Mouse (Mus musculus): ENCODE data around the gene Defa30. TPM values are rescaled to one million over a fixed set of nuclear protein-coding genes. Genes with fewer than 3 reads are reported as not detected.
"Not testable (repeated sequence)": the region's sequence is repeated elsewhere in the genome, so short reads cannot be mapped to it uniquely, and the experiment has no call there.

Gene Defa30
- not detected in 3 replicates for total RNA-seq (2017)

GRCm38 (mm10) chr8:21134342-21134741 lies at the start of gene Defa30:
Defa30 (plus strand) TSS chr8:21134642.
- not testable (repeated sequence) for ATAC-seq (replicated peaks; ENCODE audit: insufficient number of reproducible peaks, low FRiP score, low TSS enrichment, poor library complexity, severe bottlenecking)

- ATAC-seq (replicated peaks; ENCODE audit: insufficient number of reproducible peaks, low FRiP score, low TSS enrichment, poor library complexity, severe bottlenecking): no peak
Measured at GRCm38 (mm10) chr8:21093106-21093505, 41.3 kb upstream of the Defa30 start.

- not testable (repeated sequence) for ATAC-seq (replicated peaks; ENCODE audit: insufficient number of reproducible peaks, low FRiP score, low TSS enrichment, poor library complexity, severe bottlenecking)
Measured at GRCm38 (mm10) chr8:21095950-21096349, 38.5 kb upstream of the Defa30 start, which contains the start of gene Gm14851. Gm14851 (minus strand) TSS chr8:21096050.

- ATAC-seq (replicated peaks; ENCODE audit: insufficient number of reproducible peaks, low FRiP score, low TSS enrichment, poor library complexity, severe bottlenecking): not testable (repeated sequence)
Measured at GRCm38 (mm10) chr8:21161977-21162376, 27.5 kb downstream of the Defa30 start, which contains the start of gene Defa22. Defa22 (plus strand) TSS chr8:21162277.

Other genes starting within 250 kb of the Defa30 start
- gene Defb33, start 242.0 kb upstream of the Defa30 start, total RNA-seq (2017): not detected in 3 replicates
- gene Gm15056, start 232.0 kb upstream of the Defa30 start, total RNA-seq (2017): not detected in 3 replicates
- gene Gm6040, start 212.6 kb upstream of the Defa30 start, total RNA-seq (2017): not detected in 3 replicates
- not detected in 3 replicates for gene AY761185, start 189.9 kb upstream of the Defa30 start, total RNA-seq (2017)
- not detected in 3 replicates for gene Defa21, start 109.1 kb upstream of the Defa30 start, total RNA-seq (2017)
- not detected in 3 replicates for gene Defa23, start 79.6 kb upstream of the Defa30 start, total RNA-seq (2017)
- gene Defa35, start 69.6 kb upstream of the Defa30 start, total RNA-seq (2017): not detected in 3 replicates
- not detected in 3 replicates for gene Defa25, start 50.2 kb upstream of the Defa30 start, total RNA-seq (2017)
- gene Gm14851, start 38.6 kb upstream of the Defa30 start, total RNA-seq (2017): not detected in 3 replicates
- gene Defa22, start 27.6 kb downstream of the Defa30 start, total RNA-seq (2017): not detected in 3 replicates
- gene Defa31, start 57.0 kb downstream of the Defa30 start, total RNA-seq (2017): not detected in 3 replicates
- gene Gm15293, start 66.9 kb downstream of the Defa30 start, total RNA-seq (2017): not detected in 3 replicates
- gene Gm15292, start 115.1 kb downstream of the Defa30 start, total RNA-seq (2017): not detected in 3 replicates
- gene Defa27, start 180.9 kb downstream of the Defa30 start, total RNA-seq (2017): not detected in 3 replicates
- not detected in 3 replicates for gene Defa29, start 192.4 kb downstream of the Defa30 start, total RNA-seq (2017)
- gene Defa2, start 243.9 kb downstream of the Defa30 start, total RNA-seq (2017): not detected in 3 replicates